Mouse (Mus musculus) forebrain, postnatal 0 days (tissue): ENCODE measurements around the gene Pim1. TPM values are rescaled to one million over a fixed set of nuclear protein-coding genes. Genes with fewer than 3 reads are reported as not detected.
"Not testable (repeated sequence)": the region's sequence is repeated elsewhere in the genome, so short reads cannot be mapped to it uniquely, and the experiment has no call there.

ENCODE experiments used
- ATAC-seq: fragments of 200-750 bp; cut with Nextera tagmentation; 2 replicates; pipeline ENCODE4 v1.8.0; 2017; ENCODE audit warnings: mild to moderate bottlenecking, moderate library complexity
- DNase-seq: peaks from one replicate; pipeline ENCODE4 v3.0.0-alpha.2; 2015
- H3K27ac ChIP-seq: fragments of 300-500 bp; sonication (generic); 2 replicates; pipeline ENCODE4 v1.5.1; 2014; ENCODE audit warnings: low read depth, mild to moderate bottlenecking, antibody characterized with exemption, low read length, moderate library complexity, mixed read lengths
- H3K27me3 ChIP-seq: fragments of 300-500 bp; sonication (generic); 2 replicates; pipeline ENCODE4 v1.6.1; 2014; ENCODE audit warnings: mild to moderate bottlenecking, low read length, mixed read lengths; ENCODE audit not compliant: insufficient read depth
- H3K36me3 ChIP-seq: fragments of 300-500 bp; sonication (generic); 2 replicates; pipeline ENCODE4 v1.6.1; 2014; ENCODE audit warnings: mild to moderate bottlenecking, moderate library complexity; ENCODE audit not compliant: insufficient read depth
- H3K4me1 ChIP-seq: fragments of 300-500 bp; sonication (generic); 2 replicates; pipeline ENCODE4 v1.6.1; 2014; ENCODE audit warnings: antibody characterized with exemption; ENCODE audit not compliant: insufficient read depth
- H3K4me2 ChIP-seq: fragments of 300-500 bp; sonication (generic); 2 replicates; pipeline ENCODE4 v1.6.1; 2014; ENCODE audit warnings: low read depth, mild to moderate bottlenecking, moderate library complexity
- H3K4me3 ChIP-seq: fragments of 300-500 bp; sonication (generic); 2 replicates; pipeline ENCODE4 v1.5.1; 2014; ENCODE audit warnings: low read depth, low read length, mixed read lengths
- H3K9ac ChIP-seq: fragments of 300-500 bp; sonication (generic); 2 replicates; pipeline ENCODE4 v1.6.1; 2014; ENCODE audit warnings: mild to moderate bottlenecking
- H3K9me3 ChIP-seq: fragments of 300-500 bp; sonication (generic); 2 replicates; pipeline ENCODE4 v1.6.1; 2016; ENCODE audit warnings: low read length
- CTCF ChIP-seq: sonication (generic); IDR thresholded peaks from 2 replicates; pipeline ENCODE4 v1.5.1; 2016; ENCODE audit warnings: antibody characterized with exemption, control low read depth, low read depth
- WGBS: fragments of 180-500 bp; shearing (Covaris S2); extraction: QIAGEN DNeasy Blood & Tissue Kit; methylation state at CpG from one replicate; pipeline ENCODE4 v1.1.7; 2014; 5-methylcytosine and 5-hydroxymethylcytosine counted together
- polyA plus RNA-seq: library from polyadenylated mRNA; unstranded; fragments of >200 nt; fragmentation: Nextera tagmentation; extraction: Ambion mirVana; gene quantifications from 2 replicates; pipeline ENCODE4 v1.2.1, GENCODE M21; 2015
- total RNA-seq: library from RNA; depleted of rRNA; stranded (reverse); fragments of >200 nt; gene quantifications from 2 replicates; pipeline ENCODE4 v1.2.3, GENCODE M21; 2014

Gene Pim1
- total and polyA plus RNA-seq, 2 experiments from 2014 or later = 10.3 to 14.6 TPM

GRCm38 (mm10) chr17:29494062-29494731 lies 3.6 kb downstream of the Pim1 start:
- ATAC-seq (no peak), DNase-seq (no peak)
- Histone ChIP-seq H3K4me2 (no peak overlapping the region), H3K4me1 (no peaks in the 10 kb centered on the region), H3K27ac (no peak overlapping the region), H3K9me3 (no peaks in the 10 kb centered on the region), H3K9ac (no peak overlapping the region), H3K27me3 (no peaks in the 10 kb centered on the region), H3K4me3 (no peak overlapping the region), H3K36me3 (peaks cover 5% of the 10 kb centered on the region; the same call in 1 of the 2 replicates)
- WGBS = 77% methylated on average over 10 of the region's 10 CpGs
- TF ChIP-seq CTCF = no peak

- WGBS = 67% methylated on average over 7 of the region's 8 CpGs
- H3K9me3 ChIP-seq = no peaks in the 10 kb centered on the region
- no peak overlapping the region for H3K4me3 ChIP-seq
- peaks cover 5% of the 10 kb centered on the region; the same call in 1 of the 2 replicates for H3K36me3 ChIP-seq
- no peak overlapping the region for H3K9ac ChIP-seq
- ATAC-seq (no peak), DNase-seq (no peak)
- H3K27ac ChIP-seq = no peak overlapping the region
- no peaks in the 10 kb centered on the region for H3K27me3 ChIP-seq
- H3K4me1 ChIP-seq = no peaks in the 10 kb centered on the region
- no peak overlapping the region for H3K4me2 ChIP-seq
- TF ChIP-seq CTCF = no peak
Measured at GRCm38 (mm10) chr17:29494732-29495076, 4.2 kb downstream of the Pim1 start.

DNA sequence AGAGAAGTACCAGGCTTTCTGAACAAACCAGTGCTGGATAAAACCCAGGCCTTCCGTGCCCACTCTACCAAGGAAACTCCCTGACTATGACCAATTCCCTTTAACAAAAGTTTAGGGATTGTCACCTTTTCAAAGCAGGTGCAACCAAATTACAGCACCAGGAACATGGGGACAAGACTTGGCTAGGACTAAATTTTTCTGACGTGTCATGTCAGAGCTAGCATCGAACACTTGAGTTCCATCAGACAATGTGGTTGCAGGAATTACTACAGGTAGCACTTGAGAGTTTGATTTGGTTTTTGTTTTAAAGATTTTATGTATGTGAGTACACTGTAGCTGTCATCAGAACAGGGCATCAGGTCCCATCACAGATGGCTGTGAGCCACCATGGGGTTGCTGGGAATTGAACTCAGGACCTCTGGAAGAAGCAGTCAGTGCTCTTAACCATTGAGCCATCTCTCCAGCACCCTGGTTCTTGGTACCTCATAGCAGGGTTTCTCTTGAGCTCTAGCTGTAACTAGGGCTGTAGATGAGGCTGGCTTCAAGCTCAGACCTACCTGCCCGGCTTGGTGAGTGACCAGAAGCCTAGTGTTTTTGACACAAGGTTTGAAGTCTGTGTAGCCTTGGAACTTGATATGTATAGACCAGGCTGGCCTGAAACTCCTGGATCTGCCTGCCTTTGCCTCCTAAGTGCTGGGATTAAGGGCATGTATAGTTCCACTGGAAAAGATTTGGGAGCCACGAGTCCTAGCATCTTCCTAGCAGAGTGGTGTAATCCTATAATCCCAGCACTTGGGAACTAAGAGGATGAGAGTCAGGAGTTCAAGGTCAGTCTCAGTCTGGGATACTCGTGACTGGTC lies 5.9 kb downstream of the Pim1 start:
- WGBS = 75% methylated on average over 6 of the region's 6 CpGs
- H3K4me3 ChIP-seq = no peak overlapping the region
- H3K27ac ChIP-seq = no peak overlapping the region
- no peaks in the 10 kb centered on the region for H3K4me1 ChIP-seq
- no peak overlapping the region for H3K4me2 ChIP-seq
- no peaks in the 10 kb centered on the region for H3K9me3 ChIP-seq
- peaks cover 5% of the 10 kb centered on the region; the same call in 1 of the 2 replicates for H3K36me3 ChIP-seq
- TF ChIP-seq CTCF = no peak
- no peak for ATAC-seq
- no peak overlapping the region for H3K9ac ChIP-seq
- no peak for DNase-seq
- H3K27me3 ChIP-seq = no peaks in the 10 kb centered on the region

DNA sequence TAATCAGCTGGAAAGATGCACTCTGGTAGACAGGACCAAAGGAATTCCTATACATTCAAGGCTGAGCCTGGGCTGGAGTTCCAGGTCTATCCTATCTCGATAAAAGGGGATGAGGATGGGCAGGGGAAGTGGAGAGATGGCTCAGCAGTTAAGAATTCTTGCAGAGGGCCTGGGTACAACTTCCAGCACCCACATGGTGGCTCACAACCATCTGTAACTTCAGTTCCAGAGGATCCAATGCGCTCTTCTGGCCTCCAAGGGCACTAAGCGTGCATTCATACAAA lies 6.5 kb downstream of the Pim1 start:
- no peaks in the 10 kb centered on the region for H3K9me3 ChIP-seq
- H3K27ac ChIP-seq = no peak overlapping the region
- H3K4me3 ChIP-seq = no peak overlapping the region
- H3K4me1 ChIP-seq = no peaks in the 10 kb centered on the region
- H3K4me2 ChIP-seq = no peak overlapping the region
- TF ChIP-seq CTCF = no peak
- 97% methylated on average over 3 of the region's 3 CpGs for WGBS
- ATAC-seq (no peak), DNase-seq (no peak)
- H3K27me3 ChIP-seq = no peaks in the 10 kb centered on the region
- peaks cover 5% of the 10 kb centered on the region; the same call in 1 of the 2 replicates for H3K36me3 ChIP-seq
- no peak overlapping the region for H3K9ac ChIP-seq

GRCm38 (mm10) chr17:29497481-29497880 lies 6.9 kb downstream of the Pim1 start:
- H3K27me3 ChIP-seq, H3K9ac ChIP-seq, H3K4me2 ChIP-seq, H3K36me3 ChIP-seq, DNase-seq, H3K4me1 ChIP-seq, ATAC-seq, H3K4me3 ChIP-seq, H3K9me3 ChIP-seq, H3K27ac ChIP-seq: not testable (repeated sequence)
- WGBS = 63% methylated on average over 1 of the region's 1 CpGs

- Histone ChIP-seq H3K4me3 (no peak overlapping the region), H3K9me3 (no peaks in the 10 kb centered on the region), H3K36me3 (peaks cover 5% of the 10 kb centered on the region; the same call in 1 of the 2 replicates), H3K27me3 (no peaks in the 10 kb centered on the region), H3K4me1 (no peaks in the 10 kb centered on the region), H3K27ac (no peak overlapping the region), H3K4me2 (no peak overlapping the region), H3K9ac (no peak overlapping the region)
- 54% methylated on average over 4 of the region's 4 CpGs for WGBS
- no peak for TF ChIP-seq CTCF
- ATAC-seq = no peak
- no peak for DNase-seq
Measured at GRCm38 (mm10) chr17:29498028-29498427, 7.5 kb downstream of the Pim1 start.

DNA sequence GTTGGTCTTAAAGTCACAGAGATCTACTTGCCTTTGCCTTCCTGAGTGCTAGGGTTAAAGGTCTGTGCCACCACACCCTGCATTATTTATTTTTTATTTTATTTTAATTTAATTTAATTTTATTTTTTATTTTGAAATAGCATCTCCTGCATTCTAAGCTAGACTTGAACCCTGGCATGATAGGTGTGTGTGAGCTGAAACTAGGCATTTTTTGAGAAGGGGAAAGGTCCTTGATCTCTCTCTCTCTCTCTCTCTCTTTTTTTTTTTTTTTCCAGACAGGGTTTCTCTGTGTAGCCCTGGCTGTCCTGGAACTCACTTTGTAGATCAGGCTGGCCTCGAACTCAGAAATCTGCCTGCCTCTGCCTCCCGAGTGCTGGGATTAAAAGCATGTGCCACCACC lies 8.4 kb downstream of the Pim1 start:
- H3K27ac ChIP-seq, H3K9ac ChIP-seq, H3K4me1 ChIP-seq, ATAC-seq, H3K9me3 ChIP-seq, H3K27me3 ChIP-seq, H3K36me3 ChIP-seq, H3K4me3 ChIP-seq, H3K4me2 ChIP-seq, DNase-seq: not testable (repeated sequence)
- 85% methylated on average over 2 of the region's 2 CpGs for WGBS
